ENCODE assay signal across 35 mouse cellular contexts in the genomic region with DNA sequence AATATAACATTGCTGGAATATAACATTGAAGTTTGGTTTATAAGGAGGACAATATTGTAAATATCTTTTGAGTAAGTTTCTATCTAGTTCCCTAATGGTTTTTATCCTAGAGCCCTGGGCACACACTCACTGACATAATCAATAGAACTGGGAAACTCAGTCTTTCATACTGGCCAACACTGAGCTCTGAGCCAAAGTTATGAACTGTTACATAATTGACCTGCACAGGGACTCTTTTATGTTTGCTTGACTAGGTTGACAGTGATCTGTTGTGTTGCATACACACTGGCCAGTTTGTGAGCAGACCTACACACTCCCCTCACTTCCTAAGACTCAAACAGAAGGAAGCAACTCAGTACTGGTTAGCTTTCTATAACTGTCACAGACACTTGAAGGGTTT.
"Had no signal": no experiment of that assay in that cellular context is flagged by ENCODE, and none has a peak within 500 bp of the region (broad histone marks: within the 10 kb centered on the region; RNA-seq: fewer than 3 reads in every experiment).

No protein-coding gene starts in this region.

- H3K36me3 ChIP-seq: heart, embryonic 10.5 days; heart, embryonic 12.5 days; heart, embryonic 13.5 days; heart, embryonic 15.5 days; hindbrain, embryonic 10.5 days; hindbrain, embryonic 12.5 days; hindbrain, embryonic 13.5 days; hindbrain, embryonic 15.5 days; intestine, embryonic 15.5 days; kidney, embryonic 15.5 days had no signal

- H3K27me3 ChIP-seq: heart, embryonic 12.5 days; heart, embryonic 13.5 days; heart, embryonic 15.5 days; hindbrain, embryonic 12.5 days; hindbrain, embryonic 13.5 days; hindbrain, embryonic 15.5 days; intestine, embryonic 15.5 days; kidney, embryonic 15.5 days had no signal

- DNase-seq: heart, postnatal 10 days; heart, postnatal 14 days; heart, postnatal 36 days; heart, postnatal 4 days; kidney, adult 11 months; kidney, adult 18-20 months; kidney, adult 2 months; kidney, adult 8-10 months; kidney, adult 9 months; kidney, postnatal 10 days; kidney, postnatal 14 days; kidney, postnatal 25 days; kidney, postnatal 36 days; kidney, postnatal 4 days; layer of hippocampus, adult 9-11 months; layer of hippocampus, postnatal 36 days had no signal

- ATAC-seq: hindbrain, embryonic 16.5 days; hindbrain, postnatal 0 days; inflammation-experienced regulatory T-cells, adult 6 months; intestine, embryonic 15.5 days; intestine, embryonic 16.5 days; intestine, postnatal 0 days had no signal

- H3K27ac ChIP-seq: heart, embryonic 10.5 days; heart, embryonic 13.5 days; heart, embryonic 15.5 days; hindbrain, embryonic 10.5 days; hindbrain, embryonic 12.5 days; hindbrain, embryonic 13.5 days; hindbrain, embryonic 14.5 days; hindbrain, embryonic 15.5 days; hindbrain, postnatal 0 days; intestine, embryonic 15.5 days; kidney, embryonic 15.5 days; kidney, postnatal 0 days; layer of hippocampus, adult 2 months had no signal

- H3K4me1 ChIP-seq: heart, embryonic 10.5 days; heart, embryonic 12.5 days; heart, embryonic 13.5 days; heart, embryonic 15.5 days; hindbrain, embryonic 10.5 days; hindbrain, embryonic 12.5 days; hindbrain, embryonic 13.5 days; hindbrain, embryonic 15.5 days; intestine, embryonic 15.5 days; kidney, embryonic 15.5 days had no signal

- H3K9ac ChIP-seq: heart, embryonic 12.5 days; heart, embryonic 13.5 days; heart, embryonic 15.5 days; hindbrain, embryonic 12.5 days; hindbrain, embryonic 13.5 days; hindbrain, embryonic 14.5 days; hindbrain, embryonic 15.5 days; intestine, embryonic 15.5 days; kidney, embryonic 15.5 days had no signal

- H3K9me3 ChIP-seq: heart, embryonic 10.5 days; heart, embryonic 12.5 days; heart, embryonic 13.5 days; heart, embryonic 15.5 days; hindbrain, embryonic 10.5 days; hindbrain, embryonic 12.5 days; hindbrain, embryonic 13.5 days; hindbrain, embryonic 15.5 days; intestine, embryonic 15.5 days; kidney, embryonic 15.5 days had no signal

- H3K4me2 ChIP-seq: heart, embryonic 11.5 days; heart, embryonic 12.5 days; heart, embryonic 13.5 days; heart, embryonic 15.5 days; hindbrain, embryonic 12.5 days; hindbrain, embryonic 13.5 days; hindbrain, embryonic 14.5 days; hindbrain, embryonic 15.5 days; intestine, embryonic 15.5 days; kidney, embryonic 15.5 days had no signal

- H3K4me3 ChIP-seq: heart, embryonic 10.5 days; heart, embryonic 12.5 days; heart, embryonic 13.5 days; heart, embryonic 15.5 days; hindbrain, embryonic 10.5 days; hindbrain, embryonic 12.5 days; hindbrain, embryonic 13.5 days; hindbrain, embryonic 15.5 days; intestine, embryonic 15.5 days; kidney, embryonic 15.5 days; layer of hippocampus, adult 2 months had no signal
